Mouse (Mus musculus): ENCODE results near the gene Mbd3l1. TPM values are rescaled to one million over a fixed set of nuclear protein-coding genes. Genes with fewer than 3 reads are reported as not detected.

The Mbd3l1 gene
- polyA plus RNA-seq, 1 experiment from 2014 or later, result not detected

Small RNA genes within 50 kb of the gene (microRNA-seq; reads per million reads assigned to microRNA genes)
- not detected for gene Gm22854

Other genes starting within 250 kb of the Mbd3l1 start
- gene Chordc1, start 186.2 kb upstream of the Mbd3l1 start, polyA plus RNA-seq (2014; fragmentation: Nextera tagmentation; extraction: Ambion mirVana), result 92.4 and 128 TPM in 2 replicates
- 4.1 and 4.4 TPM in 2 replicates for gene Naalad2, start 75.4 kb upstream of the Mbd3l1 start, polyA plus RNA-seq (2014; fragmentation: Nextera tagmentation; extraction: Ambion mirVana)
- gene Ubtfl1, start 73.9 kb upstream of the Mbd3l1 start, polyA plus RNA-seq (2014; fragmentation: Nextera tagmentation; extraction: Ambion mirVana), result not detected in 2 replicates
- gene Mbd3l2, start 47.7 kb upstream of the Mbd3l1 start, polyA plus RNA-seq (2014; fragmentation: Nextera tagmentation; extraction: Ambion mirVana), result not detected in 2 replicates
- gene Zfp558, start 91 bp upstream of the Mbd3l1 start, polyA plus RNA-seq (2014; fragmentation: Nextera tagmentation; extraction: Ambion mirVana), result 3.8 and 7.8 TPM in 2 replicates
- gene Muc16, start 196.2 kb downstream of the Mbd3l1 start, polyA plus RNA-seq (2014; fragmentation: Nextera tagmentation; extraction: Ambion mirVana), result not detected in 2 replicates

All from kidney, embryonic 14.5 days (tissue).